Mouse (Mus musculus): ENCODE results near the gene Pcsk2. TPM values are rescaled to one million over a fixed set of nuclear protein-coding genes. Genes with fewer than 3 reads are reported as not detected.

Gene Pcsk2
- polyA plus RNA-seq, 1 experiment from 2014 or later = 30.6 TPM

- peak; percentile 78 for ATAC-seq (replicated peaks)
- no peaks in the 10 kb centered on the region for H3K9me3 ChIP-seq
- 52% methylated on average over 4 of the region's 4 CpGs for WGBS
Observed at GRCm38 (mm10) chr2:143656968-143657367, 111.0 kb downstream of the Pcsk2 start.

GRCm38 (mm10) chr2:143666785-143667184, 120.8 kb downstream of the Pcsk2 start:
- H3K4me3 ChIP-seq = no peak overlapping the region
- 90% methylated on average over 5 of the region's 5 CpGs for WGBS

More at GRCm38 (mm10) chr2:143656968-143657367, 111.0 kb downstream of the Pcsk2 start:
- H3K27ac ChIP-seq = no peak overlapping the region
- no peak overlapping the region for H3K4me3 ChIP-seq
- peaks cover 12% of the 10 kb centered on the region; the same call in 1 of the 2 replicates for H3K4me1 ChIP-seq
- H3K9ac ChIP-seq = no peak overlapping the region
- H3K27me3 ChIP-seq (replicated peaks) = no peaks in the 10 kb centered on the region
- no peaks in the 10 kb centered on the region for H3K36me3 ChIP-seq (replicated peaks)
- no peak overlapping the region for H3K4me2 ChIP-seq

GRCm38 (mm10) chr2:143677869-143678268, 131.9 kb downstream of the Pcsk2 start:
- 95% methylated on average over 4 of the region's 4 CpGs for WGBS
- no peak for ATAC-seq (replicated peaks)
- no peak overlapping the region for H3K4me3 ChIP-seq

More at GRCm38 (mm10) chr2:143666785-143667184, 120.8 kb downstream of the Pcsk2 start:
- Histone ChIP-seq H3K27ac (no peak overlapping the region), H3K9ac (no peak overlapping the region), H3K9me3 (no peaks in the 10 kb centered on the region), H3K4me2 (no peak overlapping the region), H3K36me3 (replicated peaks) (no peaks in the 10 kb centered on the region), H3K4me1 (no peaks in the 10 kb centered on the region), H3K27me3 (replicated peaks) (no peaks in the 10 kb centered on the region)
- ATAC-seq (replicated peaks) = no peak

GRCm38 (mm10) chr2:143679513-143679912, 133.6 kb downstream of the Pcsk2 start:
- no peaks in the 10 kb centered on the region for H3K36me3 ChIP-seq (replicated peaks)

More at GRCm38 (mm10) chr2:143677869-143678268, 131.9 kb downstream of the Pcsk2 start:
- Histone ChIP-seq H3K4me2 (no peak overlapping the region), H3K9me3 (no peaks in the 10 kb centered on the region), H3K4me1 (no peaks in the 10 kb centered on the region), H3K27me3 (replicated peaks) (no peaks in the 10 kb centered on the region), H3K27ac (no peak overlapping the region), H3K36me3 (replicated peaks) (no peaks in the 10 kb centered on the region), H3K9ac (no peak overlapping the region)

GRCm38 (mm10) chr2:143681873-143682555, 136.1 kb downstream of the Pcsk2 start:
- Histone ChIP-seq H3K27ac (no peak overlapping the region), H3K27me3 (replicated peaks) (no peaks in the 10 kb centered on the region), H3K9ac (no peak overlapping the region), H3K4me3 (no peak overlapping the region), H3K4me1 (no peaks in the 10 kb centered on the region), H3K4me2 (no peak overlapping the region), H3K36me3 (replicated peaks) (no peaks in the 10 kb centered on the region), H3K9me3 (no peaks in the 10 kb centered on the region)
- no peak for ATAC-seq (replicated peaks)
- WGBS = 77% methylated on average over 8 of the region's 8 CpGs

More at GRCm38 (mm10) chr2:143679513-143679912, 133.6 kb downstream of the Pcsk2 start:
- H3K4me3 ChIP-seq = no peak overlapping the region
- ATAC-seq (replicated peaks) = no peak
- H3K9me3 ChIP-seq = no peaks in the 10 kb centered on the region
- H3K4me2 ChIP-seq = no peak overlapping the region
- H3K27ac ChIP-seq = no peak overlapping the region
- 29% methylated on average over 2 of the region's 2 CpGs for WGBS
- no peaks in the 10 kb centered on the region for H3K4me1 ChIP-seq
- no peak overlapping the region for H3K9ac ChIP-seq
- H3K27me3 ChIP-seq (replicated peaks) = no peaks in the 10 kb centered on the region

GRCm38 (mm10) chr2:143683513-143683912, 137.6 kb downstream of the Pcsk2 start:
- Histone ChIP-seq H3K36me3 (replicated peaks) (no peaks in the 10 kb centered on the region), H3K9me3 (no peaks in the 10 kb centered on the region), H3K4me1 (no peaks in the 10 kb centered on the region), H3K4me3 (no peak overlapping the region), H3K27me3 (replicated peaks) (no peaks in the 10 kb centered on the region), H3K27ac (no peak overlapping the region), H3K4me2 (no peak overlapping the region), H3K9ac (no peak overlapping the region)
- WGBS = 88% methylated on average over 2 of the region's 2 CpGs
- no peak for ATAC-seq (replicated peaks)

- WGBS = 53% methylated on average over 3 of the region's 3 CpGs
- no peaks in the 10 kb centered on the region for H3K27me3 ChIP-seq (replicated peaks)
- H3K9me3 ChIP-seq = no peaks in the 10 kb centered on the region
- no peaks in the 10 kb centered on the region; the same call in 1 of the 2 replicates for H3K36me3 ChIP-seq (replicated peaks)
- H3K9ac ChIP-seq = no peak overlapping the region
- no peak overlapping the region for H3K27ac ChIP-seq
- H3K4me1 ChIP-seq = 0 out of 2 replicates have a peak, but pooled peaks cover 6% of the 10 kb centered on the region
- peak; percentile 50; the same call in 1 of the 2 replicates for ATAC-seq (replicated peaks)
- no peak overlapping the region for H3K4me3 ChIP-seq
- H3K4me2 ChIP-seq = no peak overlapping the region
Observed at GRCm38 (mm10) chr2:143691244-143691643, 145.3 kb downstream of the Pcsk2 start.

GRCm38 (mm10) chr2:143696026-143696557, 150.1 kb downstream of the Pcsk2 start:
- no peaks in the 10 kb centered on the region for H3K27me3 ChIP-seq (replicated peaks)
- peaks cover 6% of the 10 kb centered on the region; the same call in 1 of the 2 replicates for H3K4me1 ChIP-seq
- H3K36me3 ChIP-seq (replicated peaks) = no peaks in the 10 kb centered on the region; the same call in 1 of the 2 replicates
- peak overlapping the region; percentile 29 for H3K4me2 ChIP-seq
- peak; percentile 88 for ATAC-seq (replicated peaks)
- H3K9ac ChIP-seq = no peak overlapping the region
- no peaks in the 10 kb centered on the region for H3K9me3 ChIP-seq
- no peak overlapping the region for H3K4me3 ChIP-seq
- peak overlapping the region; percentile 71 for H3K27ac ChIP-seq
- 37% methylated on average over 14 of the region's 14 CpGs for WGBS

GRCm38 (mm10) chr2:143696704-143697103, 150.7 kb downstream of the Pcsk2 start:
- no peak overlapping the region for H3K4me3 ChIP-seq
- ATAC-seq (replicated peaks) = peak; percentile 46; the same call in 1 of the 2 replicates
- peak overlapping the region; percentile 71 for H3K27ac ChIP-seq
- no peak overlapping the region for H3K4me2 ChIP-seq
- H3K36me3 ChIP-seq (replicated peaks) = no peaks in the 10 kb centered on the region; the same call in 1 of the 2 replicates
- H3K4me1 ChIP-seq = peaks cover 6% of the 10 kb centered on the region; the same call in 1 of the 2 replicates
- WGBS = 88% methylated on average over 7 of the region's 7 CpGs
- no peaks in the 10 kb centered on the region for H3K27me3 ChIP-seq (replicated peaks)
- H3K9me3 ChIP-seq = no peaks in the 10 kb centered on the region
- no peak overlapping the region for H3K9ac ChIP-seq

GRCm38 (mm10) chr2:143701141-143701540, 155.2 kb downstream of the Pcsk2 start:
- no peaks in the 10 kb centered on the region; the same call in 1 of the 2 replicates for H3K4me1 ChIP-seq
- H3K9ac ChIP-seq = no peak overlapping the region
- H3K4me3 ChIP-seq = no peak overlapping the region
- no peak for ATAC-seq (replicated peaks)
- no peaks in the 10 kb centered on the region for H3K9me3 ChIP-seq
- no peaks in the 10 kb centered on the region for H3K27me3 ChIP-seq (replicated peaks)
- H3K27ac ChIP-seq = no peak overlapping the region
- no peaks in the 10 kb centered on the region for H3K36me3 ChIP-seq (replicated peaks)
- WGBS = 75% methylated on average over 5 of the region's 5 CpGs
- no peak overlapping the region for H3K4me2 ChIP-seq

GRCm38 (mm10) chr2:143702931-143703344, 157.0 kb downstream of the Pcsk2 start:
- no peaks in the 10 kb centered on the region; the same call in 1 of the 2 replicates for H3K4me1 ChIP-seq
- peak; percentile 90 for ATAC-seq (replicated peaks)
- whole genome bisulfite sequencing = 49% methylated on average over 3 of the region's 3 CpGs

GRCm38 (mm10) chr2:143708205-143708604, 162.2 kb downstream of the Pcsk2 start:
- H3K9ac ChIP-seq = no peak overlapping the region
- no peaks in the 10 kb centered on the region for H3K27me3 ChIP-seq (replicated peaks)
- 69% methylated on average over 3 of the region's 3 CpGs for WGBS
- H3K9me3 ChIP-seq = no peaks in the 10 kb centered on the region
- H3K4me3 ChIP-seq = no peak overlapping the region
- H3K4me1 ChIP-seq = no peaks in the 10 kb centered on the region
- no peak overlapping the region for H3K27ac ChIP-seq
- no peak overlapping the region for H3K4me2 ChIP-seq
- H3K36me3 ChIP-seq (replicated peaks) = no peaks in the 10 kb centered on the region
- ATAC-seq (replicated peaks) = no peak

More at GRCm38 (mm10) chr2:143702931-143703344, 157.0 kb downstream of the Pcsk2 start:
- H3K4me3 ChIP-seq = no peak overlapping the region
- H3K27ac ChIP-seq = peak overlapping the region; percentile 6; the same call in 1 of the 2 replicates
- no peaks in the 10 kb centered on the region for H3K36me3 ChIP-seq (replicated peaks)
- H3K9ac ChIP-seq = no peak overlapping the region
- H3K27me3 ChIP-seq (replicated peaks) = no peaks in the 10 kb centered on the region
- H3K4me2 ChIP-seq = no peak overlapping the region
- no peaks in the 10 kb centered on the region for H3K9me3 ChIP-seq
